Mouse (Mus musculus) E14TG2a.4 (cell line): ENCODE measurements at regions not wholly inside any gene's neighbourhood (a gene's known extent, or its start where the extent isn't known, plus 50 kb on each side); places are given as distances from the start of the nearest gene placed in this dataset.

ENCODE experiments used
- CTCF ChIP-seq: conservative IDR thresholded peaks from 2 replicates; pipeline ENCODE4 v1.5.1; 2014; ENCODE audit warnings: low read length
- POU5F1 ChIP-seq: IDR thresholded peaks from 2 replicates; pipeline ENCODE4 v1.6.1; 2014; ENCODE audit warnings: low read length, borderline replicate concordance

- TF ChIP-seq CTCF (no peak), POU5F1 (no peak)
Observed at GRCm38 (mm10) chr14:78157660-78158059, 68.9 kb upstream of the Fam216b start.
